Mouse (Mus musculus): ENCODE measurements around the gene Sntb2. TPM values are rescaled to one million over a fixed set of nuclear protein-coding genes. Genes with fewer than 3 reads are reported as not detected.

Sntb2 gene
- polyA plus RNA-seq, 1 experiment from 2014 or later, result 18.6 TPM

Other genes with a start within 250 kb of the Sntb2 start
- 0.10 and 0.20 TPM in 2 replicates for gene Has3, start 65.5 kb upstream of the Sntb2 start, polyA plus RNA-seq (2016; fragmentation: Nextera tagmentation; extraction: Ambion mirVana)
- 67.9 and 74.5 TPM in 2 replicates for gene Utp4, start 42.1 kb upstream of the Sntb2 start, polyA plus RNA-seq (2016; fragmentation: Nextera tagmentation; extraction: Ambion mirVana)
- 75.4 and 78.0 TPM in 2 replicates for gene Vps4a, start 95.5 kb downstream of the Sntb2 start, polyA plus RNA-seq (2016; fragmentation: Nextera tagmentation; extraction: Ambion mirVana)
- gene Pdf, start 112.9 kb downstream of the Sntb2 start, polyA plus RNA-seq (2016; fragmentation: Nextera tagmentation; extraction: Ambion mirVana), result 58.2 and 61.4 TPM in 2 replicates
- gene Cog8, start 120.9 kb downstream of the Sntb2 start, polyA plus RNA-seq (2016; fragmentation: Nextera tagmentation; extraction: Ambion mirVana), result 45.2 and 48.4 TPM in 2 replicates
- 95.4 and 103 TPM in 2 replicates for gene Nip7, start 121.1 kb downstream of the Sntb2 start, polyA plus RNA-seq (2016; fragmentation: Nextera tagmentation; extraction: Ambion mirVana)
- not detected in 2 replicates for gene Tmed6, start 129.9 kb downstream of the Sntb2 start, polyA plus RNA-seq (2016; fragmentation: Nextera tagmentation; extraction: Ambion mirVana)
- 23.2 and 24.1 TPM in 2 replicates for gene Terf2, start 160.8 kb downstream of the Sntb2 start, polyA plus RNA-seq (2016; fragmentation: Nextera tagmentation; extraction: Ambion mirVana)
- 96.6 and 101 TPM in 2 replicates for gene Cyb5b, start 214.9 kb downstream of the Sntb2 start, polyA plus RNA-seq (2016; fragmentation: Nextera tagmentation; extraction: Ambion mirVana)